Mouse (Mus musculus): ENCODE measurements around the gene Afmid.

Afmid gene

GRCm38 (mm10) chr11:117879676-117880075 is 54.0 kb downstream of the Afmid start:
- no peak for DNase-seq (ENCODE audit: low read depth, low spot score)

- DNase-seq (ENCODE audit: low read depth, low spot score) = peak; percentile 67
Measured at GRCm38 (mm10) chr11:117880336-117880976, 54.7 kb downstream of the Afmid start.

DNA sequence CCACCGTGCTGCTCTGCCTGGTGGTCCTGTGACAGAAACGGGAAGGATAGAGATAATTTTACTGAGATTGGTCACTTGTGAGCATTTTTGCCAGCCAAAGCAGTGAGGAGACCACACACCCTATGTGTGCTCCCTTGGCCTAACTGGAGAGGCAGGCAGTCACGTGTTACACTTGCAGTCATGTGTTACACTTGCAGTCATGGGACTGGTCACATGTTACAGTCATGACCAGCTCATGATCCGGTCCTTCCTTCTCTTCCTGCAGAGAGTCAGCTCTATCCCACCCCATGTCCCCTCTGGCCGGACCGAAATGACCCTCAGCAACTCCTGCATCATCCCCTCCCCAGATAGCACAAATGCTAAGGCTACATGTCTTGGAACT is 55.2 kb downstream of the Afmid start:
- DNase-seq (ENCODE audit: low read depth, low spot score) = no peak

DNA sequence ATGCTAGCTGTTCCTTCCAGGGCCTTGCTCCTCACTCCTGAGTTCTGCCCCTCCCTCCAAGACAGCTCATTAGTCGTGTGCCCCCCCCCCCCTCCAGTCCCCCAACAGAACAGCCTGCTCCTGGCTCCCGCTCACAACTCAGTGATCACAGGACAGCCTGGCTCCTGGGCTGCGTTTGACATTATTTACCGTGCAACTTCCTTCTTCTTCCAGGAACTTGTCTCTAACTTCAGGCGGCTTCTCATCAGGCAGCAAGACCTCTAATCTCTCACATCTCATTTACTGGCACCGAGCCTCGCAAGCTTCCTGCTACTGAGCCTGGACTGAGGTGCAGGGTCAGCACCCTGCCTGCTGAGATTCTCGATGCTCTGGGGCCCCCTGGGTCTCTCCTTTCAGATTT is 56.1 kb downstream of the Afmid start:
- DNase-seq (ENCODE audit: low read depth, low spot score) = no peak

DNA sequence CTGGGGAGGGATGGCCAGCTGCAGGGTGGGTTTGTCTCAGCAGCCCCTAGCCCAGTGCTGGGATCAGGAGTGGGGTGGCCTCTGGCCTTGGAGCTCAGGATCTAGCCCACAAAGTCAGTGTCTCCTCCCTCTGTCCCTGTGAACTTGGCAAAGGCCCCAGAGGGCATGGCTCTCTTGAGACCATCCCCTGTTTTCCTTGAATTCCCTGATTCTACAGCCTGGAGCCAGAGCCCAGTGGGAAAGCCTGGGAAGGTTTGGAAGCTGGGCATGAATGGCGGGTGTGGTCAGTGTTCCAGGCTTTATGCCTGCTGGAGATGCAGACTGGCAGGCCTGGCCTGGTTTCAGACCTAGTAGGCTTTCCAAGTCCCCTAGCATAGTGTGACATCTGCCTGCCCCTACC is 56.5 kb downstream of the Afmid start:
- no peak for DNase-seq (ENCODE audit: low read depth, low spot score)

- DNase-seq (ENCODE audit: low read depth, low spot score) = no peak
Measured at GRCm38 (mm10) chr11:117886000-117886399, 60.3 kb downstream of the Afmid start.

DNA sequence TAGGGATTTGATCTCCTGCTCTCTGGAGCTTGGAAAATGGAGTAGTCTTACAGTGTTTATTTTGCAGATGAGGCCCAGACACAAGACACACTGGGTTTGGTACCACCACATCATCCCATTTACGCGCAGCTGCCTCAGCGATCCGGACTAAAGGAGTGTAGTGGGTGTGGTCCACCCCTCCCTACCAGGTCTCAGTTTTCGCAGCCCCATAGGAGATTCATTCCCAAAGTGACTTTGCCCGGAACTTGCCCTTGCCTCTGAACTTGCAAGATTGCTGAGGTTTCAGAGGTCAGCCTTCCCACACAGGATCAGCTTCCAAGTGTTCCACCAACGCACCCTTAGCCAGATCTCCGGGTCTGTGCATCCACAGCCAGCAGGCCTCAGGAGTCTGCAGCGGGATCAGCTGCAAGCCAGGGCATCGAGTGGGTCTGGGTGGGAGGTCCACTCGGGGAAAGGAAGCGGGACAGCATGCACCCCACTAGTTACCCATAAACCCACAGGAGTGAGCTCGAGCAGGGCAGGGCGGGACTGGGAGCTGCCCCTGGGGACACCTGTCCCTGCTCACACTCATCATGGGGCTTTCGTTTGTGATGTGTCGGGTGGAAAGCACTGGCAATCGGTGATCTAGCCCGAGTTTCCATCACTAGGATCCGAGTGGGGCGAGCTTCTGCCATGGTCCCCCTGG is 62.6 kb downstream of the Afmid start:
- no peak for DNase-seq (ENCODE audit: low read depth, low spot score)

- DNase-seq (ENCODE audit: low read depth, low spot score) = peak; percentile 63
Measured at GRCm38 (mm10) chr11:117888853-117889822, 63.4 kb downstream of the Afmid start.
